Mouse (Mus musculus) neural tube, embryonic 12.5 days (tissue): ENCODE results near the gene Mid1. TPM values are rescaled to one million over a fixed set of nuclear protein-coding genes. Genes with fewer than 3 reads are reported as not detected.
A peak's percentile ranks its signal among the peaks of the same experiment; 100 is the strongest.
"Not testable (repeated sequence)": the region's sequence is repeated elsewhere in the genome, so short reads cannot be mapped to it uniquely, and the experiment has no call there.

Experiments used
- ATAC-seq: fragments of 200-750 bp; cut with Nextera tagmentation; 2 replicates; pipeline ENCODE4 v1.8.0; 2017; ENCODE audit warnings: low read depth, mild to moderate bottlenecking, moderate TSS enrichment, moderate library complexity; ENCODE audit not compliant: low FRiP score
- H3K27ac ChIP-seq: fragments of 300-500 bp; sonication (generic); 2 replicates; pipeline ENCODE4 v1.5.1; 2016
- H3K27me3 ChIP-seq: fragments of 300-500 bp; sonication (generic); replicated peaks from 2 replicates; pipeline ENCODE4 v1.6.1; 2016; ENCODE audit warnings: mild to moderate bottlenecking
- H3K36me3 ChIP-seq: fragments of 300-500 bp; sonication (generic); 2 replicates; pipeline ENCODE4 v1.6.1; 2016; ENCODE audit warnings: mild to moderate bottlenecking
- H3K4me1 ChIP-seq: fragments of 300-500 bp; sonication (generic); 2 replicates; pipeline ENCODE4 v1.6.1; 2016
- H3K4me2 ChIP-seq: fragments of 300-500 bp; sonication (generic); replicated peaks from 2 replicates; pipeline ENCODE4 v1.6.1; 2016; ENCODE audit warnings: mild to moderate bottlenecking
- H3K4me3 ChIP-seq: fragments of 300-500 bp; sonication (generic); 2 replicates; pipeline ENCODE4 v1.5.1; 2016
- H3K9ac ChIP-seq: fragments of 300-500 bp; sonication (generic); 2 replicates; pipeline ENCODE4 v1.6.1; 2016; ENCODE audit warnings: mild to moderate bottlenecking
- H3K9me3 ChIP-seq: fragments of 300-500 bp; sonication (generic); 2 replicates; pipeline ENCODE4 v1.6.1; 2016; ENCODE audit warnings: mild to moderate bottlenecking
- WGBS: fragments of 180-500 bp; shearing (Covaris S2); methylation state at CpG from one replicate; pipeline ENCODE4 v1.1.7; 2016; 5-methylcytosine and 5-hydroxymethylcytosine counted together
- polyA plus RNA-seq: library from polyadenylated mRNA; unstranded; fragments of >200 nt; fragmentation: Nextera tagmentation; extraction: Ambion mirVana; gene quantifications from 2 replicates; pipeline ENCODE4 v1.2.1, GENCODE M21; 2016

The Mid1 gene
- polyA plus RNA-seq, 1 experiment from 2014 or later = 6.4 TPM

DNA sequence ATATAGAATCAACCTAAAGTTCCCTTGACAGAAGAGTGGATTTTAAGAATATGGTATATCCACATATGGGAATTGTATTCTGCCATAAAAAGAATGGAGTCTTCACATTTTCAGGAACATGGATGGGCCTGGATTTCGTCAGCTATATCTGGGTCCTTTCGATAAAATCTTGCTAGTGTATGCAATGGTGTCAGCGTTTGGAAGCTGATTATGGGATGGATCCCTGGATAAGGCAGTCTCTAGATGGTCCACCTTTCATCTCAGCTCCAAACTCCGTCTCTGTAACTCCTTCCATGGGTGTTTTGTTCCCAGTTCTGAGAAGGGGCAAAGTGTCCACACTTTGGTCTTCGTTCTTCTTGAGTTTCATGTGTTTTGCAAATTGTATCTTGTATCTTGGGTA, 291.3 kb downstream of the Mid1 start:
- not testable (repeated sequence) for H3K4me1 ChIP-seq, H3K9ac ChIP-seq, H3K4me2 ChIP-seq, ATAC-seq, H3K27ac ChIP-seq, H3K4me3 ChIP-seq, H3K27me3 ChIP-seq
- peaks cover 62% of the 10 kb centered on the region for H3K9me3 ChIP-seq
- H3K36me3 ChIP-seq = peaks cover 29% of the 10 kb centered on the region
- WGBS = 63% methylated on average over 5 of the region's 5 CpGs

DNA sequence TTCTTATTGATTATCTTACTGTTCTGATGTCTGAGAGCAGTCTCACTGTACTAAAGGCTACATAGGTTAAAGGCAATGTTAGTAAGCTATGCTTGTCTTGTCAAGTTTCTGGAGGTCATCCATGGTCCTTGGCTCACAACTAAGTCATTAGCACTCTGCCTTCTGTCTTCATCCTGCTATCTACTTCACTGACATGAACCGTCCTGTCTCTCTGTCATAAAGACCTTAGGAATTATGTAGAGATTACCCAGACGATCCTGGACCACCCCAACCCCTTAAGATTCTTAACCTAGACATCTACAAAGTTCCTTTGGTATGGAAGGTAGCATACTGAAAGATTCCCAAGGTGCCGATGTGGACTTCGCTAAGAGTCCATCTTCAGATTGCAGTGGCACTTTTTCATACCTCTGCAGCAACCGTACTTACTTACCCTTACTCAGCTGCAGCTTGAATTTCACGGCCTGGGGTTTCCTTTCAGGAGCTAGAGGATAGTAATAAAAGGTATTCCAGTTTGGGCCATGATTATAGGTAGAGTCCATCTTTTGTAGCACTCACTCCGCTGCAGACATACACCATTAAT, 292.9 kb downstream of the Mid1 start:
- H3K27me3 ChIP-seq = not testable (repeated sequence)
- 91% methylated on average over 7 of the region's 7 CpGs for WGBS
- H3K9me3 ChIP-seq = peaks cover 64% of the 10 kb centered on the region

DNA sequence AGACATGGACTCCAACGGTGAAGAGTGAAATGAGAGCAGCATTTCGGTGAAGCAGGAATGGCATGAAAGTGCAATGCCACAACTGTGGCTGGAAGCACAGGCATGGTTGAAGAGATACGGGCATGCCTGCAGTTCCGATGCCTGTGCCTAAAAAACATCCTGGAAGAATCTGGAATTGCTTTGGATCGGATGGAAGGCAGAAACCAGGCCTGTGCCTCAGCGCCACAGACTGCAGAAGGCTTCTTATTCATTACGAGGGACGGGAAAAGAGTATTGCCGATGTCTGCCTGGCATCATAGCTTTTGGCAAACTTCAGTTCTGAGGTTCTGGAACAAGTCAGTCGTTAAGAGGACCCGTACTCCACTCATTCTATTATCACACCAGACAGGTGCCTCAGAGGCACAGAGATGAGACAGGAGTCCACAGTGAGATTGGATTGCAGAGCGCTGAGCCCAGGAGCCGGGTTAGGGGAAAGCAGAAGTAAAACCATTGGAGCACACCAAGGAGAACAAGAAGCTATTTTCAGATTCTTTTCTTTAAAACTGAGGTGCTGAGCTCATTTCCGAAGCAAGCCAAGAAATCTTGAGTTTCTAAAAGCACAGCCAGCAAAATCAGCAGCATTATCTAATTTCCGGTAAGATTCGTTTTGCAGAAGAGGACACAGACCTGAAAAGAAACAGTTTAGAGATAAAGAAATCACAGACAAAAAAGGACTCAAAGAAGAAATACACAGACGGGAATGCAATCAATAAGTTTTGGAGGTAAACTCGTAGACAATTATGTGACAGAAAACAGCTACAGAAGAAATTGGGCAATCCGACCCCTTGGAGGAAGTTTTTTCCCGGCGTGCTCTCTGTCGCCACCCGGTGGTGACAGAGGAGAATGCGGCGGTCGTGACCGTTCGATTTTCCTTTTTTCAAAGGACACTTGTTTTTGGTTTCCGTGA, 293.7 kb downstream of the Mid1 start:
- H3K4me2 ChIP-seq, H3K27ac ChIP-seq, H3K4me1 ChIP-seq, H3K4me3 ChIP-seq, ATAC-seq, H3K27me3 ChIP-seq, H3K9ac ChIP-seq: not testable (repeated sequence)
- Histone ChIP-seq H3K9me3 (peaks cover 69% of the 10 kb centered on the region), H3K36me3 (peaks cover 36% of the 10 kb centered on the region)
- WGBS = 74% methylated on average over 29 of the region's 29 CpGs

More for the DNA sequence above, 292.9 kb downstream of the Mid1 start:
- peaks cover 32% of the 10 kb centered on the region for H3K36me3 ChIP-seq
- H3K4me3 ChIP-seq, H3K4me1 ChIP-seq, H3K27ac ChIP-seq, H3K9ac ChIP-seq, H3K4me2 ChIP-seq, ATAC-seq: not testable (repeated sequence)

DNA sequence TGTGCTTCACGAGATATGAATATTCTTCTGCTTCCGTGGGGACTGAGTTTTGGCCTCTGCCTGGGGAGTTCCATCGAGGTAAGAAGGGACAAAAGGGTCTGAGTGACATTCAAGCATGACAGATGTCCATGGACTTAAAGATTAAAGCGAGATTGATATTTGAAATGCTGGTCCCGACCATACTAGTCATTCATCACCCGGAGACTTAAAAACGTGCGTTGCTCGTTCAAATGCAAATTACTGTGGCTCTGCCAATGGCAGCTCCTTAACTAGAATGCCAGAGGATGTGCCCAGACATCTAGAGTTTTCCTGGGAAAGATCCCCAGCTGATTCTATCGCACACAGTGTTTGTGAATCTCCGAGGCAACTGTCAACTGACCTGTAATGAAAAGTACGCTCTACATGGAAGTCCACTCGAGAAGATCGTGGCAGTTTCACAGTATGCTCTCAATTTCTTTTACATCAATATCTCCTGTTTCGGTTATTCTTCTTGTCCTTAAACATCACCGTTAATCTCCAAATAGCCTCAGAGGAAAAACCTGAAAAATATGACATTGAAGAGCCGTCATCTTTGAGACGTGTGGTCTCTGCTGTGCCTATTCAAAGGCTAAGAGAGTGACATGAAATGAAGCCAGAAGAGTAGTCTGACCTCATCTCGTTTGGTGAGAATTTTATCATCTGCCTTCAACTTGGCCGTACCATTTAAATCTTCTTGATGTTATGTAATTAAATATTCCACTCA, 294.6 kb downstream of the Mid1 start:
- H3K4me1 ChIP-seq, H3K27me3 ChIP-seq, H3K27ac ChIP-seq, H3K4me3 ChIP-seq, H3K9ac ChIP-seq: not testable (repeated sequence)
- Histone ChIP-seq H3K36me3 (peaks cover 42% of the 10 kb centered on the region), H3K9me3 (peaks cover 71% of the 10 kb centered on the region), H3K4me2 (peak overlapping the region; percentile 2)
- WGBS = 82% methylated on average over 20 of the region's 20 CpGs
- peak; percentile 11; the same call in 1 of the 2 replicates for ATAC-seq

DNA sequence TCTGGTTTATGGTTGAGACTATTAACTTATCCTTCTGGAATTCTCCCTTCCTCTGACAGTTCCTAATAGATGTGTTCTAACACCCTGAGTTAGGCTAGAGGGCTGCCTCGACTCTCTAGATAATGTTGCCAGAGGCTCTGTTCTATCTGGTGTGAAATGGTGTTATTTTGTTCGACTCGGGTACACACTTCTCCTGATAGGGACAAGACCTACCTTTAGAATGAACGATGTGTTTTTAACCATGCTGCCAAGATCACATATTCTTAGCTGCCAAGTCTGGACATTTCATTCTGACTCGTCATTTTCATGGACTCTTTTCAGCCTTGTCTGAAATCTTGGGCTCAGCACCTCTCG, 295.2 kb downstream of the Mid1 start:
- H3K4me2 ChIP-seq, H3K9ac ChIP-seq, H3K4me3 ChIP-seq, ATAC-seq, H3K27me3 ChIP-seq, H3K4me1 ChIP-seq, H3K27ac ChIP-seq: not testable (repeated sequence)
- 90% methylated on average over 6 of the region's 6 CpGs for WGBS
- Histone ChIP-seq H3K36me3 (peaks cover 47% of the 10 kb centered on the region), H3K9me3 (peaks cover 71% of the 10 kb centered on the region)

DNA sequence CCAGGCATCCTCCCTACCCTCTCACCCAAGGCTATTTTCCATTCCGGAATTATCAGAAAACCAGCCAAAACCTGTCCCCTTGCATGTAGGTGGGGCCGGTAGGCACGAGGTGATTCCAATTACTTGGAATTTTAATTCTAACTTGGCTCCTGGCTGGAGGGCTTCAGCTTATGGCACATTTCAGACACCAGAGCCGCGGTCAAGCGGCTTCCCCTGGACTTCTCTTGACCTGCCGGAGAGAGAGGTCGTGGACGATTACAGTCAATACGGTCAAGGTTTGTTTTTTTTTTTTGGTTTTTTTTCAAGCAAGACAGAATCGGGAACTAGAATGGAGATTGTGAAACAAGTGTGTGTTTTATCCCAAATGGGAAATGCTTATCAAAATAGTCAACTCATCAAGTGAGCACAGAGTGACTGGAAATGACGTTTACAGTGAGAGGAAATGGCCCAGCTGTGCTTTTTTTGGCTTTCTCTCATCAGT, 295.9 kb downstream of the Mid1 start:
- Histone ChIP-seq H3K4me3 (no peak overlapping the region), H3K4me1 (no peaks in the 10 kb centered on the region), H3K9me3 (peaks cover 70% of the 10 kb centered on the region), H3K36me3 (peaks cover 52% of the 10 kb centered on the region), H3K4me2 (no peak overlapping the region), H3K27me3 (no peaks in the 10 kb centered on the region), H3K27ac (no peak overlapping the region), H3K9ac (no peak overlapping the region)
- WGBS = 89% methylated on average over 12 of the region's 12 CpGs
- ATAC-seq = no peak

DNA sequence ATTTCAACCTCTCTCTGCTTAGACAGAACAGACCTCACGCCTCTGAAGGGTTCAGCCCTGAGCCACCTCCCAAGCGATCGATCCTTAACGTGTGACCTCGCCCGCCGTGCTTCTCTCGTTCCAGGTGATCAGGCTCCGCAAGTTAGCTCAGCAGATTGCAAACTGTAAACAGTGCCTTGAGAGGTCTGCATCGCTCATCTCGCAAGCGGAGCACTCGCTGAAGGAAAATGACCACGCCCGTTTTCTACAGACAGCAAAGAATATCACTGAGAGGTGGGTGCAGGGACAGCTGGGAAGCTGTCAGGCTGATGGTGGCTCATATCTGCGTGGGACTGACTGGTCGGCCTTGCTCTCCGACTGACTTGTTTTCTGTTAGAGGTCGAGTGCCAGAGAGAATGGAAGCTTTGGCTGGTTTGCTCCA, 296.8 kb downstream of the Mid1 start:
- H3K27me3 ChIP-seq, H3K9ac ChIP-seq, ATAC-seq, H3K4me1 ChIP-seq, H3K4me3 ChIP-seq, H3K27ac ChIP-seq, H3K4me2 ChIP-seq: not testable (repeated sequence)
- H3K9me3 ChIP-seq = peaks cover 76% of the 10 kb centered on the region
- H3K36me3 ChIP-seq = peaks cover 56% of the 10 kb centered on the region
- 91% methylated on average over 19 of the region's 19 CpGs for WGBS

DNA sequence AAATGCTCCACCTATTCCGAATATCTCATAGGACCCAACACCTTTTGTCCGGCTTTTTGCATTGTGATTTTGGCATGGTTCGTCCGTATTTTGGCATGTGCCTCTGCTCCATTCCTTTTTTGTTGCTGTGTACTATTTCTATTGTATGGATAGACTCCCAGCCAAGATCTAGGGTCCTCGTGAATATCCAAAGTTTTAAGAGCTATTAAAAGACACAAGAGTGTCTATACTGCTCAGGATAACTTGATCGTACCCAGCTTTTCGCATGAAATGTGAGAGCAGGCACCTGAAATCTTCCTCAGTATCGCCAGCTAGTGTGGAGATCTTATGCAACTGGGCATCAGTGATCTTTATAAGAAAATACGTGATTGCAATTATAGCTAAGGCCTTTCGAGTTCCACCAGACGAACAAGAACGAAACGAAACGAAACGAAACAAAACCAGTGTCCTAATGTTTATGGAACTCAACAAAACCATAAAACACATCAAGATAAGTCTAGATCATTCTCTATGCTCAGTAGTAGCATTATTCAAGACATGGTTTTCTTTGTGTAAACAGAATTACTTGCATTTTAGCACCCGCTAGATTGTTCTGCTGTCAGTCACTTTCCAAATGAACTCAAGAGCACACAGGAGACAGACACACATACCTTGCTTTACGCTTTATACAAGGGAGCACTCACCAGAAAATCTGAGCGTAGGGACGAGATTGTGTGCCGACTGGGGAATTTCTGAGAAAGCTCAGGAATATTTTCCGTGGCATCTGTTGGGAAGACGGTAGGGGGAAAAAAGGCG, 297.8 kb downstream of the Mid1 start:
- H3K36me3 ChIP-seq = peaks cover 61% of the 10 kb centered on the region
- 92% methylated on average over 23 of the region's 23 CpGs for WGBS

DNA sequence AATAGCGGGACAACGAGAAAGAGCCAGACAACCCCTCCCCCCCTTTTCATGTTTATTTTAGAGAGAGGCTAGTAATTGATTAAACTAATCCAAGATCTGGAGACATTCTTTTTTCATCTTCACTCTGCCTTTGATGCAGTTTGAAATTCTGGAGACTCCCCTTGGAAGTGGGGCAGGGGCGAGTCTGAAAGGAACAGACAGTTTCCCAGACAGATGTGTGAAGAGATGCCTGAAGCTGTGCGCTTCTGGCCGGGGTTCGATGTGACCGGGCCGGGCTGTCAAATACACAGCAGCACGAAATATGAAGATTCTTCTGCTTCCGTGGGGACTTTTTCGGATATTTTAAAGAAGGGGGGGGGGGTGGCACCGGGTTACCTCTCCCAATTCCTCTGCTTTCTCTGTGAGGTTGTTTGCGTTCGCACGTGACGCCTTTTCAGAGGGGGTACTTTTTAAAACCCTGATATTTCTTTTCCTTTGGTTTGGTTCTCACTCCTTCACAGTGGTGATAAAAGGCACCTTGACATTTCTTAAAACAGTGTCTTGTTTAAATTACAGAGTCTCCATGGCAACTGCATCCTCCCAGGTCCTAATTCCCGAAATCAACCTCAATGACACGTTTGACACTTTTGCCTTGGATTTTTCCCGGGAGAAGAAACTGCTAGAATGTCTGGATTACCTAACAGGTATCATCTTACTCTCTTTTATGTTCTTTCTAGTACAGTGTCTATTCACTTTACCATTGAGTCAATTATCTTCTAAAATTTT, 298.6 kb downstream of the Mid1 start:
- not testable (repeated sequence) for H3K9ac ChIP-seq, H3K27ac ChIP-seq, H3K4me3 ChIP-seq, H3K4me2 ChIP-seq, ATAC-seq, H3K27me3 ChIP-seq, H3K4me1 ChIP-seq
- peaks cover 60% of the 10 kb centered on the region for H3K36me3 ChIP-seq
- H3K9me3 ChIP-seq = peaks cover 74% of the 10 kb centered on the region
- 91% methylated on average over 19 of the region's 19 CpGs for WGBS

More for the DNA sequence above, 297.8 kb downstream of the Mid1 start:
- not testable (repeated sequence) for H3K27me3 ChIP-seq, H3K4me1 ChIP-seq, H3K9ac ChIP-seq, H3K27ac ChIP-seq, H3K4me3 ChIP-seq, ATAC-seq, H3K4me2 ChIP-seq
- peaks cover 79% of the 10 kb centered on the region for H3K9me3 ChIP-seq

DNA sequence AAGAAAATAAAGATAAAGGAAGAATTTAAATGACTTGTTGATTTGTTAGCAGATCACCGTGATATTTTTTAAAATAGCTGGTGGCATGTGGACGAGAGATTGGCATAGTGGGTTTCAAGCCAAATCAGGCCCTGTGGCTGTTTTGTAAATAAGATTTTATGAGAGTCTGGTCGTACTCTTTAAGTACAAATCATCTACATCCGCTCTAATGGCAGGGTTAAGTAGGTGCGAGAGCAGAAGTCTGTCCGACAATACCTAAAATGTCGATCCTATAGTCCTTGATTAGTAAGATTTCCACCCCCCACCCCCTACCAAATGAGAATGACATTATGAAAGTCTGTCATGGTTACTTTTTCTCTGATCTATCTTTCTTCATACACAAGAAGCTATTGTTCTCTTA, 299.3 kb downstream of the Mid1 start:
- 90% methylated on average over 7 of the region's 7 CpGs for WGBS
- peaks cover 66% of the 10 kb centered on the region for H3K36me3 ChIP-seq
- not testable (repeated sequence) for H3K27me3 ChIP-seq

DNA sequence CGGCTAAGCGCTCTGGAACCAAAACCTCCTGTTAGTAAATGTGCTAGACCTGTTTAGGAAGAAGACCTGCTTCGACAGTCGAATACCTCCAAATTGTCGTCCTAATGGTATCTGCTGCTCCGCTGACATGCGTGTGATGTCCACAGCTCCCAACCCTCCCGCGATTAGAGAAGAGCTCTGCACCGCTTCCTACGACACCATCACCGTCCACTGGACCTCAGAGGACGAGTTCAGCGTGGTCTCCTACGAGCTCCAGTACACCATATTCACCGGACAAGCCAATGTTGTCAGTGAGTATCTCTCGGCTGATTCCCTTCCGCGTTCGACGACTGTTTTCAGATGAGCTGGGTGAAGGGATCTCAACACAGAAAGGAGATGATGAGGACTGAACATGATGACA, 299.9 kb downstream of the Mid1 start:
- ATAC-seq, H3K27me3 ChIP-seq, H3K4me2 ChIP-seq, H3K4me1 ChIP-seq, H3K4me3 ChIP-seq, H3K9ac ChIP-seq, H3K27ac ChIP-seq: not testable (repeated sequence)
- WGBS = 92% methylated on average over 21 of the region's 21 CpGs
- peaks cover 76% of the 10 kb centered on the region for H3K9me3 ChIP-seq
- peaks cover 69% of the 10 kb centered on the region for H3K36me3 ChIP-seq

More for the DNA sequence above, 299.3 kb downstream of the Mid1 start:
- H3K9ac ChIP-seq, H3K4me1 ChIP-seq, ATAC-seq, H3K4me3 ChIP-seq, H3K4me2 ChIP-seq, H3K27ac ChIP-seq: not testable (repeated sequence)
- H3K9me3 ChIP-seq = peaks cover 76% of the 10 kb centered on the region
